Mouse (Mus musculus): ENCODE results near the gene Nsun2.
A peak's percentile ranks its signal among the peaks of the same experiment; 100 is the strongest.

Gene Nsun2

GRCm38 (mm10) chr13:69533405-69534333 lies at the start of gene Nsun2:
Nsun2 (plus strand) TSS chr13:69533746.
- peak; percentile 63 for DNase-seq

DNA sequence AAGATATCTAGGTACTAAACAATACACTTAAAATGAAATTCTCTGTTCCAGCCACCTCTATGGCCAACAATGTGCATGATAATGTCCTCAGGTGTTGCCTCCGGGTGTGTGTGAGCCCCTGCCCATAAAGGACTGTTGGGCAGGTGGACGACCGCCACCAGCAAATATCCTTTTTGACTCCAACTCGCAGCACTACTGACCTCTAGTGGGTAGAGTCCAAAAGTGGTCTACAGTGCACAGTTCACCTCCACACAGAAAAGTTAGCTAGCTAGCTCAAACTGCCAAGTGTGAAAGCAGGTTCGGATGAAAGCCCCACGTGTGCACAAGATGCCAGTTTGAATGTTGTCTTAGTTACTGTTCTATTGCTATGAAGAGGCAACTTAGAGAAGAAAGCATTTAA lies 48.2 kb upstream of the Nsun2 start:
- DNase-seq: peak; percentile 39

- no peak for DNase-seq
Observed at GRCm38 (mm10) chr13:69485833-69486232, 47.7 kb upstream of the Nsun2 start.

- no peak for DNase-seq
Observed at GRCm38 (mm10) chr13:69487108-69487507, 46.4 kb upstream of the Nsun2 start.

- DNase-seq: no peak
Observed at GRCm38 (mm10) chr13:69487611-69488275, 45.8 kb upstream of the Nsun2 start.

DNA sequence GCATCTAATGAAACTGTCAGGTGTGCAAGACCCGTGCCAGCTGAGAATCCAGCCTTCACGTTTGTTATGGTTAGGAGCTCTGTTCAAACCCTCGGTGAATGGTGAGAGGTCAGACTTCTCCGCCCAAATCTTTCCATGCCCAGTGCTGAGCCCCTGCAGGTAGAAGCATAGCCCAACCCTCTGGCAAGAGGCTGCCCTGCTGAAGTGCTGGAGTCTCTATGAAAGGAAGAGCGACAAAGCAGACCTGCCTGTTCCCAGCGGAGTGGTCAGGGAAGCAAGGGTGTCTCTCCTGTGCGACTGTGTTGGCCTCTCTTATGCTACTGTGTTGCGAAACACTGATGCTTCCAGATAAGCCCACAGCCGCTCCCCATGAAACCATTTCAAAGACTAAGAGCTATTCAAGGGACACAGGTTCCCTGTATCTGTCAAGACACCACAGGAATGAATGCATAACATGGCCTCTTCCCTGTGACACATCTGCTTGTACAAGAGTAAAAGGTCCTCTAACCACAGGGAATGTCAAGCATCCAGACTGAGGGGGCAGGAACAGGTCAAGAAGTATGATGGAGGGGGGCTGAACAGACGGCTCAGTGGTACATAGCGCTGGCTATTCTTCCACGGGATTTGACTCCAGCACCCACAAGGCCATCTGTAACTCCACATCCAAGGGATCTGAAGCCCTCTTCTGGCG lies 44.8 kb upstream of the Nsun2 start:
- no peak for DNase-seq

GRCm38 (mm10) chr13:69489777-69490176 lies 43.8 kb upstream of the Nsun2 start:
- DNase-seq: peak; percentile 27

DNA sequence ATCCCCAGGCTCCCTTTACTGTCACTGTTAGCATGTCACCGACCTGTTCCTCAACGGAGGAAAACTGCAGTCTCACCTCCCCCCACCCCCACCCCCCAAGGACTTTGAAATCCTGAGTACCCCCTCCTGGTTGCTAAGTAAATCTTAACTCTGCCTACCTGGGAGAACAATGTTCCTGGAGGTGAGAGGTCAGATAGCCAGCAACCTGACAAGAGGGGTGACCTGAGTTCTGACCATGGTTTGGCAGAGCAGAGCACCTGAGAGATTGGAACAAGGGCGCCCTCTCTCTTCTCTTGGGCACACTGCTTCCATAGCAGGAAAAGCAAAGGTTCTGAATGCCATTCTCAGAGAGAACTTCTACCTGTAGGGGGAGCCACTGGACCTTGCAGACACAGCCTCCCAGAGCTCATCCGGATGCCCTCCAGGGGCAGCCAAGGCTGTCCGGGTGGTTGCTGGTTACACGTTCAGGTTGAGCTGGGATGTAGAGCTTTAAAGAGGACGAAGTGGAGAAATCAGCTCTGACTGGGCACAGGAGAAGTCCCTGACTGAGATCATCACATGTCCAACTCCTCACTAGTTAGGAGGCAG lies 40.6 kb upstream of the Nsun2 start:
- DNase-seq: peak; percentile 81

DNA sequence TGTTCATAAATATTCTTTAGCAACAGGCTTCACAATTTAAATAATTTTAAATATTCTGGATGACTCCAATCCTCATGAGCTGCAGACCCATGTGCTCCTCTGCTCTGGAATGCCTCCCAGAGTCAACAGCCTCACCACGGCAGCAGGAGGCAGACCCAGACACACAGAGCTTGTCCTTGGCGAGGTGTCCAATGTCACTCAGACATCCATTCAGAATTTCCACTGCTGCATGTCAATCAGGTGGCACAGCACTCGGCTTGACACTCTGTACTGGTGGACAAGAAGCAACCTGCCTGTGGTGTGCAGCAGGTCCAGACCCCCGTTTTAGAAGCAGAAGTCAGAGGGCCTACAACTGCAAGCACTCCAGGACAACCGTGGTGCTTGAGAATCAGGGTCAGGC lies 35.3 kb upstream of the Nsun2 start:
- no peak for DNase-seq

DNA sequence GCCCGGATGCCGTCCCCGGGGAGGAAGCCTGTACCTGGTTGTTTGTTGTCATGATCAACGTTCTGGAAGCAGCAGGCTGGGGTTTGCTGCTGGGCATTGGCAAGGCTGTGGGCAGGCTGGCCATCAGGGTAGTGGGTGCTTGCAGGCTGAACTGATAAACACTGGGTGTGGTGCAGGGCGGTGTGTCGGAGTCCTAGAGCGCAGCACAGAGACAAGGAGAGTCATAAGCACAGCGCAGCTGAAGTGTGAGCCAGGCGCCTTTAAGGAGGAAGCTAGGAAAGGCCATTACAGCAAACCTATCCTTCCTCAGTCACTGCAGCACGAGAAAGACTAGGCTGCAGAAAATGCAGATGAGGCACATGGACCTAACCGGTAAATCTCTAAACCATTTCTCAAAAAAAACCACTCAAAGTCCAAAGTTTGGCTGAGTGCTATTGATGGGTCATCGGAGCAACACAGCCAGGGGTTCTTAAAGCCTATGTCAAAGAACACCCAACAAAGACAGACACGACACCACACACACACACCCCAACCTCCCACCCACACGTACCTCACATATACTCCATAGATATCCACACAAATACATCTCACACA lies 31.3 kb upstream of the Nsun2 start:
- DNase-seq: no peak

DNA sequence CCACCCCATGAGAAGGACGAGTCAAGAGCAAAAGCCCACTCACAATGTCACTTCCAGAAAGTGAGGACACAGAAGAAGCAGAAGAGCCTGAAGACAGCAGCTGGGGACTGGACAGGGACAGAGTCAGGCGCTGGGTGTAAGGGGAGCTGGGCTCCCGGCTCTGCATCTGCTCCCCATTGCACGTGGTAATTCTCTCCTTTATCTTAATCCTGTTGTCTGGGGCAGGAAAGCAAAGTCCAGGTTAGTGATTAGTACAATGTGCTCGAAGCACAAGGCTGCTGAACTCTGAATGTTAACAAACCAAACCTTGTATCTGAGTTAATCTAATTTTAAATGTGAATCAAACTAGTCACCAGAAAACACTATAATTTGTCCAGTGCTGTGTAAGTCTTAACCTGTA lies 30.7 kb upstream of the Nsun2 start:
- DNase-seq: no peak

DNA sequence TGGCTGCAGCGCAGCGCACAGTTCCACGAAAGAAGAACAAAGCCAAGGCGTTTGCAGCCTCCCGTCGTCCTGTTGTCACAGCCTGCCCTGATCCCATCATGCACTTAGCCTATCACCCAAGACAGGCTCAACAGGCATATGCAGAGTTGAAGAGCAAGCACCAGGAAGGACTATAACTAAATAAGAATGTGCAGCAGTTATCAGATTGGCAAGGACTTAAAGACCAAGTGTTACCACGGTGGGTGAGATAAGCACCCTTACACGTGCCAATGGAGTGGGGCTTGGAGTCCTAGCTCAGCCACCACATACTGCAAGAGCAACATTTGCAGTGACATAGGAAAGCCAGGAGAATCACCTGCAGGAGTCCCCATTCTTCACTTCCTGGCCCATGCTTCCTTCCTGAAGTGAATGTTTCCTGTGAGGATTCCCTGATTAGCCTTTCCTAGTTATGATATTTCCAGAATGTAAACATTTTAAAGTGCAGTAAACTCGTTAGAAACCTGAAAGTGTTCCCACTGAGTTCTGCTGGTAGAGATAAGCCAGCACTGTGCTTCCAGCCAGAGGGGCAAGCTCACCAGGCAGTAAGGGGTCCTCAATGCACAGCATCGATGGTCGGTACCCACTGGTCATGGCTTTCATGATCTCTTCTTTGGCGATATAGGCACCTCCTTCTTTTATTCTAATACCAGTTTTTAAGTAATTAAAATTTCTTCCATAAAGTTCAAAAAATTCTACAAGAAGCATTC lies 27.0 kb upstream of the Nsun2 start:
- DNase-seq: no peak

GRCm38 (mm10) chr13:69507666-69508065 lies 25.9 kb upstream of the Nsun2 start:
- no peak for DNase-seq

GRCm38 (mm10) chr13:69509391-69510244 lies 23.9 kb upstream of the Nsun2 start:
- DNase-seq: peak; percentile 55

GRCm38 (mm10) chr13:69515091-69515490 lies 18.5 kb upstream of the Nsun2 start:
- no peak for DNase-seq

DNA sequence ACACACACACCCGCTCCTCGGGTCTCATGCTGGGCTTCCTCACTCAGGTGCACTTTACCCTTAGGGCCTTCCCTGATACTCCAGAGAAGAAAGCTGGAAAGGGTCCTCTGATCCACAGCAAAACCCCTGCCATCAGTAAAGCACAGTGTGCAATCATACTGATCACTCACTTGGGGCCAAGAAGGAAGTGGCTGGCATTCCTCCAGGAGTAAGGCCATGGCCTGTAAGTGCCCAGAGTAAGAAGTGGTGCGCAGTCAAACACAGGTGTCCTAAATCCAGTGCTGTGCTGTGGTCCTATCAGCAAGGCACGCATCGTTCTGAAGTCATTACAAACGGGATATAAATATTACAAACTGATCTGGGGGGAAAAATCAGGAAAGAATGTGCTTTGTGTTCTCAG lies 16.1 kb upstream of the Nsun2 start:
- DNase-seq: peak; percentile 40

GRCm38 (mm10) chr13:69519137-69519536 lies 14.4 kb upstream of the Nsun2 start:
- DNase-seq: no peak

DNA sequence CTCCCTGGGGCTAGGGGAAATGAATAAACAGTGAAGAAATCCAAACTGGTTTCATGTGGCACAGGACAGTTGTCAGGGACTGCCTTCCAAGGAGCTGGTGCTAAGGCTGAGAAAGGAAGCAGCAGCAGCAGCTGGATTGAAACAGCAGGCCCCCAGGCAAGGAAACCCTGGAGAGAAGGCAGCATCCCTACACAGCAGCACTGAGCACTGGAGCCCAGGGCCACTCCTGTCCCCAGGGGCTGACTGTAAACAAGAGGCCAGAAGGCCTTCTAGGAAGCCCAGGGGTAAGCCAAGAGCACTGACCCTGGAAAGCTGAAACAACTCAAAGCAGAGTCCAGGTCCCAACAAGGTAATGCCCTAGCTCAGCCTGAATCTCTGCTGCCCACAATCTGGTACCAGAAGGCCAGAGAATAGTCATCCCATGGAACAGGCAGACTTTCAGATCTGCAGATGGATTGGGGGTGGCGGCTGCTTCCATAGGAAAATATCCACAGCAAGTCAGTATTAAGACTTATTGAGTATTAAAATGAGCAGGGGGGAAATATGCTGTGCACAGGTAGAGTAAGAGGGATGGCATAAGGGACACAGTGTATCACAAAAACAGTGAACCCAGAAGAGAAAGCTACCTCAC lies 11.3 kb upstream of the Nsun2 start:
- no peak for DNase-seq

DNA sequence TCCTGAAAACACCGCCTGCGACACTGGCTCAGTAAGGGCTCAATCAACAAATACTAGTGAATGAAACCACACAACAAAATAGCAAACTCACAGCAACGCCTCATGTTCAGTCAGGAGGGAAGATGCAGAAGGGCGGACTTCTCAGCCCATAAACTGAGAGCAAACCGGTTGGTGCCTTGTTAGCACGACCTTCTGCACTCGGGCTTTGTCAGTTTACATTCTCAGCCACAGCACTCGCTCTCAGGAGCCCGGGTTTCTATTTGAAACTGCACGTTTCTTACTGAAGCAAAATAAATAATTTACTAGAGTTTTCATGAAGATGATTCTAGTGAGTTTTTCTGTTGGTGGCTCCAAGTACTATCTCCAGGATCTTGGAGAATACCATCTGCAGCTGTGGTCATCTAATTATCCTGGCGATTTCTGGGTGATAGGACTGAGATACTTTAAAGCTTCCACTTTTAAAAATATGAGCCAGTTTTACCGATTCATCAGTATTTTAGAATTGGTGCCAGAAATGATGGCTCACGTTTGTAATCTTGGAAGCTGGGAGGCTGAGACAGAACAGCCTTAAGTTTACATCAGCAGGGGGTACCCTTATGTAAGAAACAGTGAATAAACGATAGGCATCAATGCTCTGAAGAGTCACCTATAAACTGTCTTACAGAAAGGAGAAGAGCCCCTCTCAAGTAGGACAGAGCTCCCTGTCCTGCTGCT lies 9.9 kb upstream of the Nsun2 start:
- no peak for DNase-seq

DNA sequence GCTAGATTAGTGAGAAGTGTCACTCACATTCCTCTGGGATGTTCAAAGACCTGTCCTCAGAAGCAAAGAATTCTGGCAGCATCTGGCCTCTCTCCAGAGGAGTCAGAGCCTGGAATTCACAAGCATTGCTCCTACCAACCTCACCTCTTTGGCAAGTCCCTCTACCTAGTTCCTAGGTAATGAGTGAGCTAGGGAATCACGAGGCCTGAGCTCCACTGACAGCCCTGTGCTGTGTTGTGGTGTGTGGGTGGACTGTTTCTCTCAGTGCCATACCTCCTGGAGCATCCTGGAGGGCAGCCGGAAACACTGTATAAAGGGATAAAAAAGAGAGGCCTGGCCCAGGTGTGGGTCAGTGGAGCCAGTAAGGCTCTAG lies 9.4 kb upstream of the Nsun2 start:
- no peak for DNase-seq

All from lung, postnatal 10 days (tissue).